Mouse (Mus musculus) lung, postnatal 36 days (tissue): ENCODE measurements around the gene Stard13.

Experiments used
- DNase-seq: peaks from one replicate; pipeline ENCODE4 v3.0.0; 2022; ENCODE audit warnings: mixed read lengths

Gene Stard13

GRCm38 (mm10) chr5:151233400-151234031 is at the start of gene Stard13:
Stard13 (minus strand) TSS chr5:151233836.
- DNase-seq = peak; percentile 68

- DNase-seq = no peak
Measured at GRCm38 (mm10) chr5:151279531-151279930, 45.9 kb upstream of the Stard13 start.

- no peak for DNase-seq
Measured at GRCm38 (mm10) chr5:151277927-151278326, 44.3 kb upstream of the Stard13 start.

DNA sequence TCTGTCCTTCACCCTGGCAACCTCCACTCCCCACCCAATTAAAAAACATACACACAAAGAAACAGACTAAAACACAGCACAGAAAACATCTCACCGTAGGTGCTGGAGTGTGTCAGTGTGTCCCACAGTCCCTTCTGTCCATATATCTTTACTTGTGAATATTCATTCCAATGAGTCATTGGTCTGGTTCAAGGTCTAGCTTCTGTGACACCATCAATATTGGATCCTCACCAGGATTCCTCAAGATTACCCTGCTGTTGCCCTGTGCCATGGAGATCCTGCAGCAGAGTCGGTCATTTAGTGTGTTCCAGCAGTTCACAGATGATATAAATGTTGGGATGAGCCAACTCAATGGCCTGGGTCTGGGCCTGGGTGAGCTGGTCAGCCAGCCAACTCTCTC is 42.4 kb upstream of the Stard13 start:
- no peak for DNase-seq

- DNase-seq = no peak
Measured at GRCm38 (mm10) chr5:151274265-151274664, 40.6 kb upstream of the Stard13 start.

GRCm38 (mm10) chr5:151270815-151271214 is 37.2 kb upstream of the Stard13 start:
- DNase-seq = no peak

DNA sequence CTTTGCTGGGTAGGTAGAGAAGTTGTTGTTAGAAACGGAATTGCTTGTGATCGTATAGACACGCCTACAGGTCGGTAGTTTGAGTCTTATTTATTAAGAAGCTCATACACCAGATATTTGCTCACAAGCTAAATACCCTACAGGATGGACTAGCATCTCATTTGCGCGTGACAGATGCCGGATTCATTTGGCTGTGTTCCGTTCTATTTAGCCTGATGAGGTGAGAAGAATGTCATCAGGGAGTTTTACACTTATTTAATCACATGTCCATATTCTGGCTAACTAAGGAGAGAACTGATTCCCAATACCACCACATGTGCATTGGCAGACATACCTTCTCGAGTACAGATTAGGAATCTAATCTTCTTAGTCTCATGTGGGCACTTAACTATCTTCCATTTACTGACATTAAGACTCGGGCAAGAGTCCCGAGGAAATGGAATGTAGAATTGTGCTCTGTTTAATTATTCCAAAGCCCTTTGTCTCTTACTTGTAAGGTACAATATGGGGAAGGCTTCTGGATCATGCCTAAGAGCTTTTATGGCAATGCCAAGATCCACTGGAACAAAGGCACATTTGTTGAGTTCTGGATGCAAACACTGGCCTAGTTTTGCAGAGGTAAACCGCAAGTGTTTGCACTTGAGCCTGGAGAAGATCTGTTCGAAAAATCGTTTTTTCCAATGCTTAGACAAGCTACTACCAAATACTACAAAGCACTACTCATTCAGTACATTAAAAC is 33.4 kb upstream of the Stard13 start:
- DNase-seq = no peak

DNA sequence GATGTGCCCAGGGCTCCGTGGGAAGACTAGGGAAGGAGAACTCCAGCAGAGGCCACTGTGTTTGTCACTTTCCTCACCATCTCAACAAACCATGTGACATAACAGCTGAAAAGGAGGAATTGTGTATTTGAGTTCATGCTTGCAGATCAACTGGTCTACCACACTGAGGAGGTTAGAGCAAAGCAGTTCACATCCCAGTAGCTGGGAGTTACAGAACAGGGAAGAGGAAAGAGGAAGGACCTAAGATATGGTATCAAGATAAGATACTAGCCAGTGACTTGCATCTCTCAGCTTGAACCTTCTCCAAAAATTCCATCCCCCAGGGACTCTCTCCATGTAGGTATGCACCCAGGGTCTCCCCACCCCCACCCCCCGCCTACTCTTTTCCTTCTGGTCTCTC is 27.9 kb upstream of the Stard13 start:
- DNase-seq = no peak

DNA sequence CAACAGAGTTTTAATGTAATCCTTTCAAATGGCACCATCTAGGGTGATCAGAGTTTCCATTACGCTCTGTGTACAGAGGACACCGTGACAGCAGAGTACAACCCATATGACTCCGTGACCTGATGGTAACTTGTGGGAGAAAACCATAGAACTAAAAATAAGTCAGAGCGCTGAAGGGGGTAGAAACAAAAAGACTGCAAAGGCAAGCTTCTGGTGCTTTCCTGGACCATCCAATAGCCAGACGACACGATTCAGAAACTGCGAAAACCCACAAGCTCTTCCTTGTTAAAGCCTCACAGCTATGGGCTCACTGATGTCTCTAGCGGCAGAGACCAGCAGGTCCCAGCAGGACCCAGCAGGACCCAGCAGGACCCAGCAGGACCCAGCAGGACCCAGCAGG is 18.6 kb upstream of the Stard13 start:
- no peak for DNase-seq

DNA sequence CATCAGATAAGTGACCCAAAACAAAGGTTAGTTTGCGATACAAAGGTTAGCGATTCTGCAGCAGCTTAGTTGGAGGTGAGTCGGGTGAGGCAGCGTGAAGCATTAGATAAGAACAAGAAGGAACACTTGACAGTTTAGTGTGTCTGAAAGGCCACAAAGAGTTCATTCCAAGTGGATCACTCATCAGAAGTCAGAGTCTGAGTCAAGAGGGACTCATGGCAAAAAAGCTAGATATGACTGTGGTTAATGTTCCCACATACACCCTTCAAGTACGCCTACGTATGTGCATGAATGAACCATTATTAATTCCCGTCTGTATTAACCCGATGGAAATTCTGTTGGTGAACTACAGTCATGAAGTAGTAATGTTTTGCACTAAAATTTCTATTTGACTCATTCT is 18.0 kb upstream of the Stard13 start:
- DNase-seq = no peak

- DNase-seq = no peak
Measured at GRCm38 (mm10) chr5:151248671-151249620, 15.3 kb upstream of the Stard13 start.

DNA sequence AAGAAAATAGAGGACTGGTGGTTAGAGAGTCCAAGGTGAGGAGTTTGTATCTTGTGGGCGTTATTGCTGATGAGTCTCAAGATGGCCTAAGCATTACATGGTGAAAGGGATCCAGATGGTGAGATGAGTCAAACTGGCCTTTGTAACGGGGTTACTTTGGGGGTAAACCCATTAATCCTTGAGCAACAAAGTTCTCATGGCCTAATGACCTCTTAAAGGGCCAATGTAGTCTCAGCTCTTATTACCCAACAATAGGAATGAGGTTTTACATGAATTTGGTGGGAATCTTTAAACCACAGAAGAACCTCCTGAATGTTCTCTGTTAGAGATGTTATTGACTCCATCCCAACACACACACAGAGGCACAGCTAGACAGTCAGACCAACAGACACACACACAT is 14.4 kb upstream of the Stard13 start:
- DNase-seq = no peak

- peak; percentile 39 for DNase-seq
Measured at GRCm38 (mm10) chr5:151247115-151247875, 13.7 kb upstream of the Stard13 start.

DNA sequence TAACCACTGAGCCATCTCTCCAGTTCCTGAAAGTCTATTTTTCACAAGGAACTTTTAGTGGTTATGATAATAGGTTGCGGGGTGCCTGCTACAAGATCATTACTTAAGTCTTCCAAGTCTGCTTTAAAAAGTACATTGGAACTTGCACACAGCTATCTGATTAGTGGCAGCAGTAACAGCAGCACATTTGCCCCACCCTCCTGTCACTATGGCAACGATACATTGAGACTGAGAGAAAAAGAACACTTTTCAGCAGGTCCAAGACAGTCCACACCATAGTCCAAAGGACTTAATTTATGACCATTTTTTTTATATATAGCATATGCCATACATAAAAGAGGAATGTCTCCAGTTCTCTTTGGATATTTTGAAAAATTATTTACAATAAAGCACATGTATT is 12.7 kb upstream of the Stard13 start:
- no peak for DNase-seq

- DNase-seq = no peak
Measured at GRCm38 (mm10) chr5:151245571-151245970, 11.9 kb upstream of the Stard13 start.

- no peak for DNase-seq
Measured at GRCm38 (mm10) chr5:151238730-151239129, 5.1 kb upstream of the Stard13 start.

- DNase-seq = no peak
Measured at GRCm38 (mm10) chr5:151236411-151236810, 2.8 kb upstream of the Stard13 start.

DNA sequence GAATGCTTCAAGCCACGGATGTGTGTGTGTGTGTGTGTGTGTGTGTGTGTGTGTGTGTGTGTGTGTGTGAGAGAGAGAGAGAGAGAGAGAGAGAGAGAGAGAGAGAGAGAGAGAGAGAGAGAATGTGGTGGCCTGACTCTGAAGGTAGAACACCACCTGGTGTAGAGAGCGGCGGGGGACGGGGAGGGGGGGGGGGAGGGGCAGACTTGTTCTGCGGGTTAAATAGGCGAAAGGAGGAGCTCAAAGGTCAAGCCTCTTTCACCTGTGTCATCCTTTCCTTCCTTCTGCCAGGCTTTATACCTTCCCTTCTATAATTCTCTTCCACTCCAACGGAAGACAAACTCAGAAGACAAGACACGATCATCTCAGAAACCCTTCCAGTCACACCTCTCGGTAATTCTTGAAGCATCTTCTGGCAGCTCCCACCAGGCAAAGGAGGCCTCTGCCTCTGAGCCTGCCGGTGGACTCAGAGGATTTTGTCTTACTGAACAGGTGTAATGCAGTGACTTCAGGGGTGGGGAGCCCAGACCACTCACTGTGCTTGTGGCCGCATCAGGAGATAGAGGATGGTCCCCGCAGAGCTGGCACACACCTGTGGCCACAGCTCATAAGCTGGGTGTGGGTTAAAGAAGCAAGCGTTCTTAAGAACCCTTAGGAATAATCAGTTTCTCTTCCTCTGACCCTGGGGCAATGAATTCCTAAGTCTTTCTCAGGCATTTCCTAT is 898 bp downstream of the Stard13 start:
- DNase-seq = no peak

DNA sequence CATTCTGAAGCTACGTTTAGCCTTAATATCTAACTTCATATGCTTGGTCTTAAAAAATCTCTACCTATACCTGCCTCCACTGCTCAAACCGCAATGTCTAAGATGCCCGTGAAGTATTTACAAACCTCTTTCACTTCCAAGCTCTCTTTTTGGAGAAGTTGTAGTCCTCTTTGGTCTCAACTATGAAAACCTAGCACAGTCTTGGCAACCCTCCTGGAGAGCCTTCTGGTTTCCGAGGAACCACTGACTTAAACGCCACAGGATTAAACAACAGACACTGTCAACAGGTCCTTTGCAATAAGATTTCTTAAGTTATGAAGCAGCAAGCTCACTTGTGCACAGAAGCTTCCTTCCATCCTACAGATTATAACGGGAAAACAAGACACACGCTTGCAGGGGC is 1.8 kb downstream of the Stard13 start:
- DNase-seq = no peak

DNA sequence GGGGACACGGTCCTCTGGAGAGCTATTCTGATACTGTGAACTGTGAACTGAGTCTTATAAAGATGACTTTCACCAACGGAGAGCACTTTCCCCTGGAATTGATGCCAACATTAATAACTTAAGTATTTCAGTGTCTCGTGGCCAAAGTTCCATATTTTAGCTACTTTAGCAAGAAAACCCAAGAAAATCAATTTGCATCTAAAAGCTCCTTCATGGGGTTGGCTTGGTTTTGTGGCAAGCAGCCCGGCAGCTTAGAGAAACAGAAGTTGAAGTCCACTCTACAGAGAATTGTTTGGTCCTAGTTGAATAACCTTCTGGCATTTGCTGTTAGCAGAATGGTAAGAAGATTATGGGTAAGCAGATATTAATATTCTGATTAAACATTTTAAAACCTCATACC is 2.2 kb downstream of the Stard13 start:
- no peak for DNase-seq

GRCm38 (mm10) chr5:151230427-151230826 is 3.2 kb downstream of the Stard13 start:
- DNase-seq = no peak
